Mouse (Mus musculus): ENCODE measurements around the gene Cdk5r2. TPM values are rescaled to one million over a fixed set of nuclear protein-coding genes. Genes with fewer than 3 reads are reported as not detected.

Cdk5r2 gene
- total RNA-seq (2023) = not detected

DNA sequence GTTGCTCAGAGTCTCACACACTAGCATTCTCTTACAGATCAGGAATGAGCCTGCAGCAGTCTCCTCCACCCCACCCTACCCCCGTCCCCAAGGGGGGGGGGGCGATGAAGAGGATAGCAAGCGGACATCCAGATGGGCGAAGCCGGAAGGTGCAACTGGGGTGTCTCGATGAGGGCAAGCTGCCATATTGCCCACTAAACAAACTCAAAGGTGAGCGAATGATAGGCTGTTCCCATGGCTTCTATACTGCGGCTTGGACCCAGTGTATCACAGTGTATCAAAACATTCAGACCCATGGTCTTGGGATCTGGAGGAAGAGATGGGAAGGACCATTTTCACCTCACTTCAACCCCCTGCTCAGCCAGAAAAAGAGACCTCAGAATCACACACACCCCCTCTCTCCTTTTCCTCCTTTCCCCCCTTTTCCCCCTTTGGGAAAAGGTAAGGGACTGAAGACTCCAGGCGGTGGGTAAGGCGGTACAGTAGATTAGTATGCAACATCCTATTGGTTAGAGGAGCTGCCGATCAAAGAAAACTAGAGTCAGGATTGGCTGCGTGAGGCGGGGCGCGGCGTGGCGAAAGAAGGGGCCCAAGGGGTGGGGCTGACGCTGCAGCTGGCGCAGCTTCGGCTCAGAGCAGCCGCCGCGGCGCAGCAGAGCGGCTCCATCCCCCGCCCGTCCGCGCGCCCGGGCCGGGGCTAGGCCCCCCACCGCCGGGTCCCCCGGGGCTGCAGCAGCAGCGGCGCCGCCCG is at the start of gene Cdk5r2:
Gene Cdk5r2, plus strand, starts transcription at position 629 of the 751 bp plus-strand sequence.

DNA sequence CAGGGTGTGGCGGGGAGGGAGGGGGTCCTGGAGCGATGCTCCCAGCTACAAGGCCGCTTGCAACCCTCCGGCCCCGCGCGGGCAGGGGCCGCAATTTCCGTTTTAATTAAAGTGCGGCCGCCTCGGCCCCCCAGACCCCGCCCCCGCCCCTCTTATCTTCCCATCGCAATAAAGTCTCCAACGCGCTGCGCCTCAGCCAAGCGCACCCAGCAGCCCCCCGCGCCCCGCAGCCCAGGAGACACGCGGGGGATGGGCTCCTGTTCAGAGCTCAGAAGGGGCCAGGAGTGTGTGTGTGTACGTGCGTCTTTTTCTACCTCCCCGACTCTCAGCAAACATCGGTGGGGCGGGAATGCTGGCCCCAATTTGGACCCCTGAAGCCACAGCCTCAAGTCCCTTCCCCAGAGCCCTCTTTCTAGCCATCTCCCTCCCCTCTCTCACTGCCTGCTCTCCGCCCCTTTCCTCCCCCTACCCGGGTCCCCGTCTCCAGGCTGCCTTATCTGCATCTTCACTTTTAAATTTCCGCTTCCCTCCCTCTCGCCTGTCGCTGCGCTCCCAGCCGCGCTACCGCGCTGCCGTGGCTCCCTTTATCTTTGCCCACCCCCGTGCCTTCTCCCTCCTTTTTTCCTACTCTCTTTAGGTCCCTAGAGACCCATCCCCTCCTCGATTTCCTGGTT is 30.8 kb downstream of the Cdk5r2 start, which contains the start of gene Fev:
Gene Fev, minus strand, starts transcription at position 51 of the 674 bp plus-strand sequence.

DNA sequence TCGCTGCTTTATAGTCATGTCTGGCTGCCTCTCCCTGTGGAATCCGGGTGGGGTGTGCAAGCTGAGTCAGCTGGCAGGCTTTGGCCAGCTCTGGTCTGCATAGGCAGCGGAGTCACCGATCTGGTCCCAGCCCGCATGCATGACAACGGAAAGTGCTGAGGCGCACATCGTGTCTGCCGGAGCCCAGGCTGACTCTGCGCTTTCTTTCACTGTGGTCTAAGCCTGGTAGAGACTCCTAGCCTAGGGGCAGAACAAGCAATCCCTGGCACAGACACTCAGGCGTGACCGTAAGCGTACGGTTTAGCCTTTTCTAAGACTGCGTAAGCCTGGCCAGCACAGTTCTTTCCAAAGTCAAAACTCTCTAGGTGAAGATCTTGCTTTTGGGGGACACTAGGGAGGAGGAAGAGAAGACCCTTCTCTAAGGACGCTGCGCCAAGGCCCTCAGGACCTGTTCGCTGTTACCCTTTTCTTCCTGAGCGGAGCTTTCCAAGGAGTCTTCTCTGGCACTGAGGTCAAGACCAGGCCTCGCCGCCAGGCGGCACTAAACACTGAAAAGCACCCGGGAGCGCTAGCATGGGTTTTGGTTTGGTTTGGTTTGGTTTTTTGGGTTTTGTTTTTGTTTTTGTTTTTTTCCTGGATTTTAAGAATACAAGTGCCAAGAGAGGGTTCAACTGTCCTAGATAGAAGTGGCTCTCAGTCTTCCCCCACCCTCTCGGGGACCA is 38.6 kb downstream of the Cdk5r2 start, which contains the start of gene Cryba2:
Gene Cryba2, minus strand, starts transcription at position 10 of the 722 bp plus-strand sequence.

Other genes starting within 250 kb of the Cdk5r2 start
- 59.9 TPM for gene Ttll4, start 193.2 kb upstream of the Cdk5r2 start, total RNA-seq (2023)
- 0.33 TPM for gene Cyp27a1, start 141.4 kb upstream of the Cdk5r2 start, total RNA-seq (2023)
- not detected for gene Prkag3, start 105.7 kb upstream of the Cdk5r2 start, total RNA-seq (2023)
- not detected for gene Wnt6, start 83.0 kb upstream of the Cdk5r2 start, total RNA-seq (2023)
- 0.24 TPM for gene Wnt10a, start 63.4 kb upstream of the Cdk5r2 start, total RNA-seq (2023)
- not detected for gene Fev, start 30.5 kb downstream of the Cdk5r2 start, total RNA-seq (2023)
- gene Cryba2, start 38.2 kb downstream of the Cdk5r2 start, total RNA-seq (2023) = not detected
- not detected for gene Cfap65, start 80.7 kb downstream of the Cdk5r2 start, total RNA-seq (2023)
- gene Ihh, start 96.7 kb downstream of the Cdk5r2 start, total RNA-seq (2023) = 0.24 TPM

Measured in CD4-positive naive resting alpha-beta T cell, adult 57 days (primary cell).